Mouse (Mus musculus): ENCODE data around the gene Olfr133. TPM values are rescaled to one million over a fixed set of nuclear protein-coding genes. Genes with fewer than 3 reads are reported as not detected.
"Not testable (repeated sequence)": the region's sequence is repeated elsewhere in the genome, so short reads cannot be mapped to it uniquely, and the experiment has no call there.

Gene Olfr133
- not detected in 2 replicates for polyA plus RNA-seq (2014; fragmentation: Nextera tagmentation; extraction: Ambion mirVana)

DNA sequence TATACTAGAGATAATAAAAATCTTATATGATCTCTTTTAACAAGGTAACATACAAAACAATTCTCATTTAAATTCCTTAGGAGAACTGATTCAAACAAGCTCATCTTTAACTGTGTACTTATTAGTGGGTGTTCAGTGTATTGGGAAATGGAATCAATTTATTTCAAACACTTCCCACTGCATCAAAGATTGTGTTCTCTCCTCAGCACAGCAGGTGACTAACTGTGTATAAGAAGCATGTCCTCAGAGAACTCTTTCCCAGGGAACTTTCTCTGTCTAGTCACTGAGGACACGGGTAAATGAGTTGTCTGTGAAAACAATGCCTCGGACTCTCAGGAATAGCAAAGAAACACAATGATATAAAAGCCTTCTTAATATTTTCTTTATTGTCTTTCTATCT is at the start of gene Olfr133:
Gene Olfr133, plus strand, starts transcription at position 301 of the 400 bp plus-strand sequence.
- no peaks in the 10 kb centered on the region for H3K4me1 ChIP-seq (ENCODE audit: control insufficient read depth, insufficient read depth, low read length)
- no peak for ATAC-seq (ENCODE audit: low FRiP score, low TSS enrichment)
- no peak within 1 kb of the TSS for H3K9ac ChIP-seq (ENCODE audit: low read depth, low read length)
- H3K4me3 ChIP-seq (ENCODE audit: low read length): no peak within 1 kb of the TSS
- no peaks in the 10 kb centered on the region for H3K9me3 ChIP-seq (ENCODE audit: control insufficient read depth, low read length)
- no peak within 1 kb of the TSS for H3K27ac ChIP-seq (ENCODE audit: low read depth, low read length)
- 79% methylated on average over 2 of the region's 2 CpGs for WGBS
- no peaks in the 10 kb centered on the region for H3K36me3 ChIP-seq (ENCODE audit: control insufficient read depth, insufficient read depth, low read length)
- H3K27me3 ChIP-seq (ENCODE audit: control insufficient read depth, insufficient read depth, low read length): no peaks in the 10 kb centered on the region
- no peak within 1 kb of the TSS for H3K4me2 ChIP-seq (replicated peaks; ENCODE audit: low read depth, low read length)

DNA sequence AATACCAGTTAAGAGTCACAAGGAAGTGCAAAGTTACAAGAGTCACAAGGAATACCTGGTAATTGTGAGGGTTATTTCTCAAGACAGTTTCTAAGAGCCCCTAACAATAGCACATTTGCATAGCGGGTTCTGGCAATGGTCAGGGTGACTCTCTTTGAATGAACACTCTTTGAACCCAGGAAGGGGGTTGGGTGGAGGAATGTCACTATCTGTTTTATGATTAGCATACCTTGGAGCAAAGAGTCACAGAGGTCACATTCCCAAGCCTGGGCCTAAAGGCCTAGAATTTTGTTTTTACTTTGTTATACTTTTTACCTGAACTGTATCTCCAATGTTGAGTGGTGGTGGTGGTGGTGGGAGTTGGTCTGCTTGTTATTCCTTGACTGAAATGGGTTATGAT is 20.9 kb upstream of the Olfr133 start:
- H3K27me3 ChIP-seq (ENCODE audit: control insufficient read depth, insufficient read depth, low read length); H3K27ac ChIP-seq (ENCODE audit: low read depth, low read length); ATAC-seq (ENCODE audit: low FRiP score, low TSS enrichment); H3K4me3 ChIP-seq (ENCODE audit: low read length); H3K9ac ChIP-seq (ENCODE audit: low read depth, low read length); H3K4me2 ChIP-seq (replicated peaks; ENCODE audit: low read depth, low read length); H3K4me1 ChIP-seq (ENCODE audit: control insufficient read depth, insufficient read depth, low read length); H3K9me3 ChIP-seq (ENCODE audit: control insufficient read depth, low read length); H3K36me3 ChIP-seq (ENCODE audit: control insufficient read depth, insufficient read depth, low read length): not testable (repeated sequence)
- 83% methylated on average over 1 of the region's 1 CpGs for WGBS

DNA sequence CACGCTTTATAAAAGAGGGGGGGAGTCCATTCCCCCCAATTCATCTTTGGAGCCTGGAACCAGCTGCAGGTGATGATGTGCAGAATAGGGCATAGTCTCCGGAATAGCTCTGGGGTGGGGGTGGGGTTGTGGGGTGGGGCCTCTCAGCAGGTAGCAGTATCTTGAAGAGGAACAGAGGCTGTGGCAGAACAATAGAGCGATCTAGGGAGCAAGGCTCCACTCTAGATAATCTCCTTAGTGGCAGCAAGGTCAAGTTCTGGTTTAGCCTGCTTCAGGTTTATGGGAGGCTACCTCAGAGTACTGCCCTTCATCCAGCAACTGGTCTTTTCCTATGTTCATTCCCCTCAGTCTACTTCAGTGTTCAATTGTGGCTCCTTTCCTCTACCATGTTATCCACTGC is 19.7 kb upstream of the Olfr133 start:
- not testable (repeated sequence) for H3K9ac ChIP-seq (ENCODE audit: low read depth, low read length); H3K4me3 ChIP-seq (ENCODE audit: low read length); H3K4me1 ChIP-seq (ENCODE audit: control insufficient read depth, insufficient read depth, low read length); H3K9me3 ChIP-seq (ENCODE audit: control insufficient read depth, low read length); H3K27me3 ChIP-seq (ENCODE audit: control insufficient read depth, insufficient read depth, low read length); H3K36me3 ChIP-seq (ENCODE audit: control insufficient read depth, insufficient read depth, low read length); ATAC-seq (ENCODE audit: low FRiP score, low TSS enrichment); H3K27ac ChIP-seq (ENCODE audit: low read depth, low read length); H3K4me2 ChIP-seq (replicated peaks; ENCODE audit: low read depth, low read length)
- WGBS: 68% methylated on average over 3 of the region's 3 CpGs

DNA sequence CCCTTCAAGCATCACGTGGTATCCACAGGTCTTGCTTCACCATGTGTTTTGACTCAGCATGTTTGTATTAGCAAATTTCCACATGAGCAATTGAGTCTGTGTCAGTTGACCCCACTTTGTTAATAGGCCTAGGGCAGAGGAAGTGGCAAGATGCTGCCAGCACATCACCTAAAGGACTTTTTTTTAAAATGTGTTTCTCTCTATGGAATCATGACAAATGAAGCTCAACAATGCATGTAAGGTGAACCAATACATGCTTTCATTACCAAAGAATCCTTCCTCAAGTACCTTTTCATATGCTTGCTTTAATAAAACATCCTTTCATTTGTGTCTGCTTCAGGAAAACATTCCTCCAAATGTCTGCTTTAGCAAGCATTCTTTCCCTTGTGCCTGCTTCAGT is 10.7 kb upstream of the Olfr133 start, which contains the start of gene Olfr132:
Gene Olfr132, minus strand, starts transcription at position 101 of the 400 bp plus-strand sequence.
- 71% methylated on average over 1 of the region's 1 CpGs for WGBS
- ATAC-seq (ENCODE audit: low FRiP score, low TSS enrichment): no peak

DNA sequence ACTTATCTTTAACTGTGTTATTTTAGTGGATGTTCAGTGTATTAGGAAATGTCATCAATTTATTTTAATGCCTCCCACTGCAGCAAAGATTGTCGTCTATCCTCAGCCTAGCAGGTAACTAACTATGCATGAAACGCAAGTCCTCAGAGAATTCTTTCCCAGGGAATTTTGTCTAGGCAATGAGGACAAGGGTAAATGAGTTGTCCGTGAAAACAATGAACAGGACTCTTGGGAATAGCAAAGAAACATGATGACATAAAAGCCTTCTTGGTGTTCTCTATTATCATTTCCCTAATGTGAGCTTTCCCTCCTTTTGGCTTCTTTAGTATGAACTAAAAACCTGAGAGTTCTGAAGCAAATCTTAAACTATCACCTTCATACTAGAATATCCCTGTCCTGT is 26.0 kb downstream of the Olfr133 start, which contains the start of gene Olfr134:
Gene Olfr134, plus strand, starts transcription at position 301 of the 400 bp plus-strand sequence.
- no peak for ATAC-seq (ENCODE audit: low FRiP score, low TSS enrichment)
- H3K36me3 ChIP-seq (ENCODE audit: control insufficient read depth, insufficient read depth, low read length): no peaks in the 10 kb centered on the region
- no peak within 1 kb of the TSS for H3K4me2 ChIP-seq (replicated peaks; ENCODE audit: low read depth, low read length)
- H3K9ac ChIP-seq (ENCODE audit: low read depth, low read length): no peak within 1 kb of the TSS
- WGBS: 79% methylated on average over 3 of the region's 3 CpGs
- no peaks in the 10 kb centered on the region for H3K27me3 ChIP-seq (ENCODE audit: control insufficient read depth, insufficient read depth, low read length)
- no peak within 1 kb of the TSS for H3K4me3 ChIP-seq (ENCODE audit: low read length)
- no peak within 1 kb of the TSS for H3K27ac ChIP-seq (ENCODE audit: low read depth, low read length)
- H3K9me3 ChIP-seq (ENCODE audit: control insufficient read depth, low read length): 0 out of 2 replicates have a peak, but pooled peaks cover 2% of the 10 kb centered on the region
- H3K4me1 ChIP-seq (ENCODE audit: control insufficient read depth, insufficient read depth, low read length): no peaks in the 10 kb centered on the region

More for the DNA sequence above, 10.7 kb upstream of the Olfr133 start, which contains the start of gene Olfr132:
- H3K9me3 ChIP-seq (ENCODE audit: control insufficient read depth, low read length): no peaks in the 10 kb centered on the region
- H3K4me2 ChIP-seq (replicated peaks; ENCODE audit: low read depth, low read length): no peak within 1 kb of the TSS
- no peak within 1 kb of the TSS for H3K9ac ChIP-seq (ENCODE audit: low read depth, low read length)
- no peaks in the 10 kb centered on the region for H3K36me3 ChIP-seq (ENCODE audit: control insufficient read depth, insufficient read depth, low read length)
- H3K27ac ChIP-seq (ENCODE audit: low read depth, low read length): no peak within 1 kb of the TSS
- H3K4me3 ChIP-seq (ENCODE audit: low read length): no peak within 1 kb of the TSS
- H3K27me3 ChIP-seq (ENCODE audit: control insufficient read depth, insufficient read depth, low read length): no peaks in the 10 kb centered on the region
- H3K4me1 ChIP-seq (ENCODE audit: control insufficient read depth, insufficient read depth, low read length): no peaks in the 10 kb centered on the region

Other genes with a start within 250 kb of the Olfr133 start
- not detected in 2 replicates for gene Olfr127, start 244.8 kb upstream of the Olfr133 start, polyA plus RNA-seq (2014; fragmentation: Nextera tagmentation; extraction: Ambion mirVana)
- not detected in 2 replicates for gene Olfr128, start 224.7 kb upstream of the Olfr133 start, polyA plus RNA-seq (2014; fragmentation: Nextera tagmentation; extraction: Ambion mirVana)
- not detected in 2 replicates for gene Olfr761, start 192.2 kb upstream of the Olfr133 start, polyA plus RNA-seq (2014; fragmentation: Nextera tagmentation; extraction: Ambion mirVana)
- not detected in 2 replicates for gene Olfr129, start 85.2 kb upstream of the Olfr133 start, polyA plus RNA-seq (2014; fragmentation: Nextera tagmentation; extraction: Ambion mirVana)
- gene Olfr130, start 81.4 kb upstream of the Olfr133 start, polyA plus RNA-seq (2014; fragmentation: Nextera tagmentation; extraction: Ambion mirVana): not detected in 2 replicates
- not detected in 2 replicates for gene Olfr131, start 56.6 kb upstream of the Olfr133 start, polyA plus RNA-seq (2014; fragmentation: Nextera tagmentation; extraction: Ambion mirVana)
- gene Olfr132, start 10.8 kb upstream of the Olfr133 start, polyA plus RNA-seq (2014; fragmentation: Nextera tagmentation; extraction: Ambion mirVana): not detected in 2 replicates
- not detected in 2 replicates for gene Olfr134, start 26.1 kb downstream of the Olfr133 start, polyA plus RNA-seq (2014; fragmentation: Nextera tagmentation; extraction: Ambion mirVana)
- not detected in 2 replicates for gene Olfr135, start 59.1 kb downstream of the Olfr133 start, polyA plus RNA-seq (2014; fragmentation: Nextera tagmentation; extraction: Ambion mirVana)
- gene Olfr138, start 115.8 kb downstream of the Olfr133 start, polyA plus RNA-seq (2014; fragmentation: Nextera tagmentation; extraction: Ambion mirVana): not detected in 2 replicates
- not detected in 2 replicates for gene Olfr137, start 162.3 kb downstream of the Olfr133 start, polyA plus RNA-seq (2014; fragmentation: Nextera tagmentation; extraction: Ambion mirVana)
- gene Olfr136, start 184.6 kb downstream of the Olfr133 start, polyA plus RNA-seq (2014; fragmentation: Nextera tagmentation; extraction: Ambion mirVana): not detected in 2 replicates